Mouse (Mus musculus): ENCODE measurements around the gene Baiap2. TPM values are rescaled to one million over a fixed set of nuclear protein-coding genes. Genes with fewer than 3 reads are reported as not detected.

Gene Baiap2
- polyA plus RNA-seq, 1 experiment from 2014 or later, result 21.3 TPM

DNA sequence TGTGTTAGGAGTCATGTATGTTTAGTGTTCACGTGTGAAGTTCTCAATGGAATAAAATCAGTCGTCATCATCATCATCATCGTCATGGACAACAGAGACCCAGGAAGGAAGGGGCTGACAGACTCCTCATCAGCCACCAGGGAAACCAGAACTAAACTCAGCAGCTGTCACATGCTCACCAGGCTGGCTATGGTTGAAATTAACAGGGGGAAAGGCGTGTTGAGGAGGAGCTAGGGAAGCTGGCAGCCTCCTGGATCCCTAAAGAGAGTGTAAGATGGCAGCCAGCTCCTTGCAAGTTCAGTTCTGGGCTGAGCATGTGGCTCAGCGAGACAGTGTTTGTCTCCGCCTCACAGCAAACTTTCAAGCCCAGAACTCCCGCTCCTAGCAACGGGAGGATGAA, 7.8 kb upstream of the Baiap2 start:
- WGBS (ENCODE audit: insufficient replicate concordance), result 62% methylated on average over 8 of the region's 8 CpGs

GRCm38 (mm10) chr11:119935457-119935856, 7.1 kb upstream of the Baiap2 start:
- no peak for TF ChIP-seq EP300 (IDR thresholded peaks at IDR 0.05; ENCODE audit: low read depth)
- TF ChIP-seq CTCF (IDR thresholded peaks at IDR 0.05; ENCODE audit: low read depth), result peak; percentile 83
- WGBS (ENCODE audit: insufficient replicate concordance), result 51% methylated on average over 6 of the region's 6 CpGs
- no peak overlapping the region for H3K27ac ChIP-seq (ENCODE audit: low read depth)
- no peaks in the 10 kb centered on the region for H3K9me3 ChIP-seq (ENCODE audit: low read length)
- peaks cover 36% of the 10 kb centered on the region for H3K4me1 ChIP-seq (ENCODE audit: insufficient read depth)
- H3K27me3 ChIP-seq (ENCODE audit: insufficient read depth, low read length), result no peaks in the 10 kb centered on the region
- DNase-seq (peak; percentile 75), ATAC-seq (no peak)
- no peaks in the 10 kb centered on the region for H3K36me3 ChIP-seq (replicated peaks; ENCODE audit: insufficient read depth, low read length)
- H3K4me2 ChIP-seq (ENCODE audit: low read depth, low read length), result no peak overlapping the region
- H3K4me3 ChIP-seq (ENCODE audit: low read depth, low read length), result no peak overlapping the region
- no peak overlapping the region for H3K9ac ChIP-seq (replicated peaks)

More for the DNA sequence above, 7.8 kb upstream of the Baiap2 start:
- H3K4me3 ChIP-seq (ENCODE audit: low read depth, low read length), result no peak overlapping the region
- DNase-seq (no peak), ATAC-seq (no peak)
- H3K27ac ChIP-seq (ENCODE audit: low read depth), result no peak overlapping the region
- H3K9me3 ChIP-seq (ENCODE audit: low read length), result no peaks in the 10 kb centered on the region
- no peaks in the 10 kb centered on the region for H3K36me3 ChIP-seq (replicated peaks; ENCODE audit: insufficient read depth, low read length)
- no peak overlapping the region for H3K4me2 ChIP-seq (ENCODE audit: low read depth, low read length)
- TF ChIP-seq CTCF (IDR thresholded peaks at IDR 0.05; ENCODE audit: low read depth), result no peak
- no peak for TF ChIP-seq EP300 (IDR thresholded peaks at IDR 0.05; ENCODE audit: low read depth)
- peaks cover 31% of the 10 kb centered on the region for H3K4me1 ChIP-seq (ENCODE audit: insufficient read depth)
- no peaks in the 10 kb centered on the region for H3K27me3 ChIP-seq (ENCODE audit: insufficient read depth, low read length)
- H3K9ac ChIP-seq (replicated peaks), result no peak overlapping the region

DNA sequence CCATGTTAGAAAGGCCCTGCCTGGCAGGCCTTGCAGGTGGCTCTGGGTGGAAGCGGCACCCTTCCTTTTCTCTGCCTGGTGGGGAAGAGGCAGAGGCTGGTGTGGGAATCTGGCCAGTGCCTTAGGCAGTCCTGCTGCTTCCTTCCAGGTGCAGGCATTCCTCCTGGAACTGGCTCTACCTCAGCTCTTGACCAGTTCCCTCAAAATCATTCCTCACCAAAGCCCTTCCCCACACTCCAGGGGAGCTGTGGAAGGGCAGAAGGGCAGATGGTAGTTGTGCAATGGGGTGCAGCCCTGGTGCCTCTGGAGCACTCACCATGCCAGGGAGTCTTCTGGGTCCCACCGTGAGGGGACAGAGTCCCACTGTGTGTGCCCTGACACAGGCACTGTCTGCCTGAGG, 6.1 kb upstream of the Baiap2 start:
- peaks cover 5% of the 10 kb centered on the region for H3K27me3 ChIP-seq (ENCODE audit: insufficient read depth, low read length)
- 57% methylated on average over 2 of the region's 2 CpGs for WGBS (ENCODE audit: insufficient replicate concordance)
- H3K27ac ChIP-seq (ENCODE audit: low read depth), result 0 out of 2 replicates have a peak overlapping the region, but pooled peaks have one; percentile 29

GRCm38 (mm10) chr11:119937216-119937615, 5.3 kb upstream of the Baiap2 start:
- Histone ChIP-seq H3K9me3 (ENCODE audit: low read length) (no peaks in the 10 kb centered on the region), H3K4me1 (ENCODE audit: insufficient read depth) (peaks cover 53% of the 10 kb centered on the region), H3K4me2 (ENCODE audit: low read depth, low read length) (no peak overlapping the region), H3K27me3 (ENCODE audit: insufficient read depth, low read length) (peaks cover 9% of the 10 kb centered on the region), H3K27ac (ENCODE audit: low read depth) (no peak overlapping the region), H3K36me3 (replicated peaks; ENCODE audit: insufficient read depth, low read length) (no peaks in the 10 kb centered on the region), H3K4me3 (ENCODE audit: low read depth, low read length) (no peak overlapping the region), H3K9ac (replicated peaks) (no peak overlapping the region)
- ATAC-seq, result no peak
- TF ChIP-seq CTCF (IDR thresholded peaks at IDR 0.05; ENCODE audit: low read depth) (no peak), EP300 (IDR thresholded peaks at IDR 0.05; ENCODE audit: low read depth) (no peak)
- DNase-seq, result no peak
- 48% methylated on average over 12 of the region's 12 CpGs for WGBS (ENCODE audit: insufficient replicate concordance)

More for the DNA sequence above, 6.1 kb upstream of the Baiap2 start:
- no peak overlapping the region for H3K4me2 ChIP-seq (ENCODE audit: low read depth, low read length)
- TF ChIP-seq CTCF (IDR thresholded peaks at IDR 0.05; ENCODE audit: low read depth) (no peak), EP300 (IDR thresholded peaks at IDR 0.05; ENCODE audit: low read depth) (no peak)
- peaks cover 46% of the 10 kb centered on the region for H3K4me1 ChIP-seq (ENCODE audit: insufficient read depth)
- DNase-seq (no peak), ATAC-seq (peak; percentile 31; the same call in 1 of the 2 replicates)
- H3K4me3 ChIP-seq (ENCODE audit: low read depth, low read length), result no peak overlapping the region
- no peaks in the 10 kb centered on the region for H3K9me3 ChIP-seq (ENCODE audit: low read length)
- H3K36me3 ChIP-seq (replicated peaks; ENCODE audit: insufficient read depth, low read length), result no peaks in the 10 kb centered on the region
- no peak overlapping the region for H3K9ac ChIP-seq (replicated peaks)

DNA sequence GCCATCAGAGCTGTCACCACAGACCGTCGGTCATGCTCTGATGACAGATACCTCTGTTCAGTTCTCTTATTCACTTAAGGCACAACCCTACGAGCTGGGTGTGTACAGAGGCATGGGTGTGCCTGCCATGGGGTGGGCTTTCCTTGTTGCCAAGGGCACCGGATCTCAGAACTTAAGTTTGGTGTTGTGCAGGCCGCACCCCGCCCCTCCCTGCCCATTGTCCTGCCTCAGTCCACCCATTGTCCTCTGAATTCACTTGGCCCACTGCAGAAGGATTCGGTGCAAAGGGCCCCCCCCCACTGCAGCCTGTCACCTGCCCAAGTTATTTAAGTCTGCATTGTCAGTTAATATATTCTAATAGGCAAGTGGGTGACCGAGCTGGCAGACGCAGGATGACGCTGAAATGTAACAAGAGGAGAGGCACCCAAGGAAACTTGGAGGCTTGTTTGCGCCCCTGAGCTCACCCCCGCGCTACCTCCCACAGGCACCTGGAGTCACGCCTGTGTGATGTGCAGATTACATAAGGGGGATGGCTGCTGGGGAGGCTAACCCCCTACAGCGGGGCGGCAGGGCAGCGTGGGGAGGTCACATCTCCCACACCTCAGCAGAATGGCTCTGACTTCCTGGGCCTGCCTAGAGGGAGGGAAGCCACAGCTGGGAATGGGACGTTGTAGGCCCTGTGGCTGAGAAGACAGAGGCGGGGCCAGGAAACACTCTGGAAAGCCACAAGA, 4.6 kb upstream of the Baiap2 start:
- no peak overlapping the region for H3K9ac ChIP-seq (replicated peaks)
- 50% methylated on average over 19 of the region's 19 CpGs for WGBS (ENCODE audit: insufficient replicate concordance)
- H3K4me1 ChIP-seq (ENCODE audit: insufficient read depth), result peaks cover 55% of the 10 kb centered on the region
- peak overlapping the region; percentile 52 for H3K4me2 ChIP-seq (ENCODE audit: low read depth, low read length)
- H3K36me3 ChIP-seq (replicated peaks; ENCODE audit: insufficient read depth, low read length), result no peaks in the 10 kb centered on the region
- H3K9me3 ChIP-seq (ENCODE audit: low read length), result no peaks in the 10 kb centered on the region
- H3K4me3 ChIP-seq (ENCODE audit: low read depth, low read length), result no peak overlapping the region
- TF ChIP-seq EP300 (IDR thresholded peaks at IDR 0.05; ENCODE audit: low read depth) (no peak), CTCF (IDR thresholded peaks at IDR 0.05; ENCODE audit: low read depth) (no peak)
- peaks cover 9% of the 10 kb centered on the region for H3K27me3 ChIP-seq (ENCODE audit: insufficient read depth, low read length)
- no peak for DNase-seq
- no peak overlapping the region for H3K27ac ChIP-seq (ENCODE audit: low read depth)
- no peak for ATAC-seq

DNA sequence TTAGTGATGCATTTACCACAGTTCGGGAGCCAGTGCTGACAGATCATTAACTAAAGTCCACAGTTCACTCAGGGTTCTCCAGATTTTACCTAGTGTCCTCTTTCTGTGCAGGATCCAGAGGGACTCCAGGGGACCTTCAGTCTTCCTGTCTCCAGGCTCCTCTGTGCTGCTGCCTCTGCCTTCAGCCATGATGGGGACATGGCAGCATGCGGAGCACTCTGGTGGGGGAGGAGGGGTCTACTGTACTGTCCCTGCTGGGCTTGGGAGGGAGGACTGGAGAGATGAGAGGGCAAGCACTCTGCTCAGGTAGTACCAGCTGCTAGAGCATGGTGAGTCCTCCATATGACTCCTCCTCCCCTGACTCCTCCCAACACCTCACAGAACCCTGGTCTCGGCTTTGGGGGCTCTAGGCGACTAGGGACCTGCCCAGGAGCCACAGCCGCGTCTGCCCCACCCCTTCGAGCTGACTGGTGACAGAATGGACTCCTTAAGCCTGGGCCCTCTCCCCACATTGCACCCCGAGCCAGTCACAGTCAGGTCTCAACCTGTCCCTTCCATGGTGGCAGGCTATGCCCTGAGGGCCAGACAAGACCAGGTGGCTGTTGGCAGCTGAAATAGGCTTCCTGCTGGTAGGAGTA, 3.4 kb upstream of the Baiap2 start:
- H3K4me2 ChIP-seq (ENCODE audit: low read depth, low read length), result peak overlapping the region; percentile 52
- H3K9me3 ChIP-seq (ENCODE audit: low read length), result no peaks in the 10 kb centered on the region
- TF ChIP-seq CTCF (IDR thresholded peaks at IDR 0.05; ENCODE audit: low read depth), result no peak
- TF ChIP-seq EP300 (IDR thresholded peaks at IDR 0.05; ENCODE audit: low read depth), result no peak
- H3K4me3 ChIP-seq (ENCODE audit: low read depth, low read length), result no peak overlapping the region
- peaks cover 55% of the 10 kb centered on the region for H3K4me1 ChIP-seq (ENCODE audit: insufficient read depth)
- no peak for DNase-seq
- H3K27ac ChIP-seq (ENCODE audit: low read depth), result peak overlapping the region; percentile 71
- WGBS (ENCODE audit: insufficient replicate concordance), result 44% methylated on average over 8 of the region's 8 CpGs
- H3K36me3 ChIP-seq (replicated peaks; ENCODE audit: insufficient read depth, low read length), result no peaks in the 10 kb centered on the region
- ATAC-seq, result no peak
- no peak overlapping the region; the same call in 1 of the 2 replicates for H3K9ac ChIP-seq (replicated peaks)
- H3K27me3 ChIP-seq (ENCODE audit: insufficient read depth, low read length), result peaks cover 9% of the 10 kb centered on the region

All from liver, postnatal 0 days (tissue).